Mouse (Mus musculus) forebrain, embryonic 16.5 days (tissue): ENCODE results near the gene Sprr2e. TPM values are rescaled to one million over a fixed set of nuclear protein-coding genes. Genes with fewer than 3 reads are reported as not detected.

Source experiments
- ATAC-seq: fragments of 200-750 bp; cut with Nextera tagmentation; 2 replicates; pipeline ENCODE4 v1.8.0; 2017; ENCODE audit warnings: mild to moderate bottlenecking, moderate library complexity
- H3K27ac ChIP-seq: fragments of 300-500 bp; sonication (generic); 2 replicates; pipeline ENCODE4 v1.5.1; 2014; ENCODE audit warnings: low read length, control low read depth
- H3K27me3 ChIP-seq: fragments of 300-500 bp; sonication (generic); replicated peaks from 2 replicates; pipeline ENCODE4 v1.6.1; 2014; ENCODE audit warnings: low read length; ENCODE audit not compliant: control insufficient read depth, insufficient read depth
- H3K36me3 ChIP-seq: fragments of 300-500 bp; sonication (generic); 2 replicates; pipeline ENCODE4 v1.6.1; 2014; ENCODE audit not compliant: control insufficient read depth, insufficient read depth
- H3K4me1 ChIP-seq: fragments of 300-500 bp; sonication (generic); replicated peaks from 2 replicates; pipeline ENCODE4 v1.6.1; 2014; ENCODE audit warnings: low read length; ENCODE audit not compliant: control insufficient read depth, insufficient read depth
- H3K4me2 ChIP-seq: fragments of 300-500 bp; sonication (generic); 2 replicates; pipeline ENCODE4 v1.6.1; 2014; ENCODE audit warnings: mild to moderate bottlenecking, low read length, control low read depth
- H3K4me3 ChIP-seq: fragments of 300-500 bp; sonication (generic); replicated peaks from 2 replicates; pipeline ENCODE4 v1.5.1; 2014; ENCODE audit warnings: mild to moderate bottlenecking, low read length, control low read depth
- H3K9ac ChIP-seq: fragments of 300-500 bp; sonication (generic); replicated peaks from 2 replicates; pipeline ENCODE4 v1.6.1; 2014; ENCODE audit warnings: low read depth, low read length, control low read depth
- H3K9me3 ChIP-seq: fragments of 300-500 bp; sonication (generic); 2 replicates; pipeline ENCODE4 v1.6.1; 2016; ENCODE audit warnings: low read length; ENCODE audit not compliant: control insufficient read depth
- WGBS: fragments of 180-500 bp; shearing (Covaris S2); extraction: QIAGEN DNeasy Blood & Tissue Kit; methylation state at CpG from one replicate; pipeline ENCODE4 v1.1.7; 2014; 5-methylcytosine and 5-hydroxymethylcytosine counted together
- polyA plus RNA-seq: library from polyadenylated mRNA; unstranded; fragments of >200 nt; fragmentation: Nextera tagmentation; extraction: Ambion mirVana; gene quantifications from 2 replicates; pipeline ENCODE4 v1.2.1, GENCODE M21; 2015

The Sprr2e gene
- polyA plus RNA-seq, 1 experiment from 2014 or later: not detected

- Histone ChIP-seq H3K4me1 (no peaks in the 10 kb centered on the region), H3K27ac (no peak overlapping the region), H3K27me3 (no peaks in the 10 kb centered on the region), H3K4me2 (no peak overlapping the region), H3K9ac (no peak overlapping the region), H3K9me3 (no peaks in the 10 kb centered on the region), H3K4me3 (no peak overlapping the region), H3K36me3 (no peaks in the 10 kb centered on the region)
- no peak for ATAC-seq
- 61% methylated on average over 1 of the region's 1 CpGs for WGBS
Observed at GRCm38 (mm10) chr3:92394301-92394700, 42.4 kb downstream of the Sprr2e start.

Other genes with a start within 250 kb of the Sprr2e start
- gene Prr9, start 228.2 kb upstream of the Sprr2e start, polyA plus RNA-seq: not detected in 2 replicates
- not detected in 2 replicates for gene Lelp1, start 209.4 kb upstream of the Sprr2e start, polyA plus RNA-seq
- not detected in 2 replicates for gene Sprr2a1, start 136.3 kb upstream of the Sprr2e start, polyA plus RNA-seq
- gene Sprr2a2, start 136.2 kb upstream of the Sprr2e start, polyA plus RNA-seq: not detected in 2 replicates
- not detected in 2 replicates for gene Sprr2a3, start 66.7 kb upstream of the Sprr2e start, polyA plus RNA-seq
- gene Sprr2b, start 35.5 kb upstream of the Sprr2e start, polyA plus RNA-seq: not detected in 2 replicates
- not detected in 2 replicates for gene Sprr2d, start 13.0 kb upstream of the Sprr2e start, polyA plus RNA-seq
- gene Sprr2f, start 13.0 kb downstream of the Sprr2e start, polyA plus RNA-seq: not detected in 2 replicates
- gene Sprr2h, start 33.5 kb downstream of the Sprr2e start, polyA plus RNA-seq: not detected in 2 replicates
- not detected in 2 replicates for gene Sprr2i, start 55.8 kb downstream of the Sprr2e start, polyA plus RNA-seq
- not detected in 2 replicates for gene Sprr2j-ps, start 65.9 kb downstream of the Sprr2e start, polyA plus RNA-seq
- 5.5 and 9.6 TPM in 2 replicates for gene Gm9774, start 77.3 kb downstream of the Sprr2e start, polyA plus RNA-seq
- not detected in 2 replicates for gene Sprr2k, start 80.4 kb downstream of the Sprr2e start, polyA plus RNA-seq
- not detected in 2 replicates for gene Sprr1b, start 86.6 kb downstream of the Sprr2e start, polyA plus RNA-seq
- not detected in 2 replicates for gene Sprr3, start 106.6 kb downstream of the Sprr2e start, polyA plus RNA-seq
- 0.32 TPM in 1 of 2 replicates, not detected in the other for gene Sprr1a, start 133.8 kb downstream of the Sprr2e start, polyA plus RNA-seq
- gene Sprr4, start 148.3 kb downstream of the Sprr2e start, polyA plus RNA-seq: not detected in 2 replicates
- gene 2310046K23Rik, start 182.4 kb downstream of the Sprr2e start, polyA plus RNA-seq: not detected in 2 replicates
- not detected in 2 replicates for gene Ivl, start 221.6 kb downstream of the Sprr2e start, polyA plus RNA-seq
- not detected in 2 replicates for gene Smcp, start 236.9 kb downstream of the Sprr2e start, polyA plus RNA-seq